12 mouse cellular contexts compared by ENCODE assay signal in genomic region chr12:56520396-56521105, GRCm38 (mm10). TPM values are rescaled to one million over a fixed set of nuclear protein-coding genes. Genes with fewer than 3 reads are reported as not detected.
A peak's percentile ranks its signal among the peaks of the same experiment; 100 is the strongest.
DNase-seq lines count a peak whose midpoint lies in the region; ATAC-seq lines count a peak whose summit lies in the region.
"Had no signal": no experiment of that assay in that cellular context is flagged by ENCODE, and none has a peak within 500 bp of the region (broad histone marks: within the 10 kb centered on the region; RNA-seq: fewer than 3 reads in every experiment).

No protein-coding gene starts in this region.

- peak overlapping the region; percentile 50 for H3K4me2 ChIP-seq in lung, embryonic 16.5 days (ENCODE audit: low read depth, low read length)
- H3K4me2 ChIP-seq in embryonic facial prominence, embryonic 15.5 days (replicated peaks) = no peak overlapping the region
- H3K4me2 ChIP-seq in midbrain, embryonic 11.5 days = peak overlapping the region; percentile 33
- no peak overlapping the region for H3K4me2 ChIP-seq in intestine, embryonic 16.5 days (ENCODE audit: low read depth, low read length)

- no peak overlapping the region for H3K27ac ChIP-seq in heart, embryonic 10.5 days
- H3K27ac ChIP-seq in lung, embryonic 16.5 days (ENCODE audit: low read length) = peak overlapping the region; percentile 79
- no peak overlapping the region for H3K27ac ChIP-seq in embryonic facial prominence, embryonic 15.5 days (replicated peaks)
- no peak overlapping the region for H3K27ac ChIP-seq in midbrain, embryonic 11.5 days (ENCODE audit: low read depth, low read length)
- H3K27ac ChIP-seq in intestine, embryonic 16.5 days (ENCODE audit: low read length) = no peak overlapping the region

- peaks cover 11% of the 10 kb centered on the region; the same call in 1 of the 2 replicates for H3K4me1 ChIP-seq in heart, embryonic 10.5 days
- H3K4me1 ChIP-seq in lung, embryonic 16.5 days (replicated peaks; ENCODE audit: control insufficient read depth, insufficient read depth, low read length) = no peaks in the 10 kb centered on the region
- H3K4me1 ChIP-seq in embryonic facial prominence, embryonic 15.5 days = peaks cover 12% of the 10 kb centered on the region; the same call in 1 of the 2 replicates
- H3K4me1 ChIP-seq in midbrain, embryonic 11.5 days (ENCODE audit: control insufficient read depth, insufficient read depth, low read length) = peaks cover 8% of the 10 kb centered on the region
- H3K4me1 ChIP-seq in intestine, embryonic 16.5 days (ENCODE audit: control insufficient read depth, insufficient read depth, low read length) = no peaks in the 10 kb centered on the region

- no peak for ATAC-seq in lung, embryonic 16.5 days (ENCODE audit: low read depth)
- ATAC-seq in embryonic facial prominence, embryonic 15.5 days (ENCODE audit: insufficient number of reproducible peaks, low FRiP score, low TSS enrichment, low read depth) = no peak
- no peak for ATAC-seq in midbrain, embryonic 11.5 days (ENCODE audit: low FRiP score)
- ATAC-seq in intestine, embryonic 16.5 days = no peak

- H3K27me3 ChIP-seq in heart, embryonic 10.5 days (ENCODE audit: insufficient read depth, poor library complexity, severe bottlenecking) = peaks cover 86% of the 10 kb centered on the region
- H3K27me3 ChIP-seq in lung, embryonic 16.5 days (ENCODE audit: control insufficient read depth, insufficient read depth, low read depth, low read length) = peaks cover 51% of the 10 kb centered on the region
- peaks cover 82% of the 10 kb centered on the region for H3K27me3 ChIP-seq in embryonic facial prominence, embryonic 15.5 days
- H3K27me3 ChIP-seq in midbrain, embryonic 11.5 days (ENCODE audit: control insufficient read depth, insufficient read depth, low read length) = peaks cover 87% of the 10 kb centered on the region
- H3K27me3 ChIP-seq in intestine, embryonic 16.5 days (replicated peaks; ENCODE audit: control insufficient read depth, insufficient read depth, low read length) = peaks cover 67% of the 10 kb centered on the region

- no peaks in the 10 kb centered on the region for H3K9me3 ChIP-seq in heart, embryonic 10.5 days
- H3K9me3 ChIP-seq in lung, embryonic 16.5 days (ENCODE audit: control insufficient read depth, low read length) = no peaks in the 10 kb centered on the region
- H3K9me3 ChIP-seq in embryonic facial prominence, embryonic 15.5 days (replicated peaks) = no peaks in the 10 kb centered on the region
- no peaks in the 10 kb centered on the region for H3K9me3 ChIP-seq in midbrain, embryonic 11.5 days (ENCODE audit: control insufficient read depth, low read length)
- H3K9me3 ChIP-seq in intestine, embryonic 16.5 days (ENCODE audit: control insufficient read depth, low read length) = no peaks in the 10 kb centered on the region; the same call in 1 of the 2 replicates

- H3K36me3 ChIP-seq in heart, embryonic 10.5 days = no peaks in the 10 kb centered on the region
- H3K36me3 ChIP-seq in lung, embryonic 16.5 days (ENCODE audit: control insufficient read depth, insufficient read depth, low read length) = no peaks in the 10 kb centered on the region
- H3K36me3 ChIP-seq in embryonic facial prominence, embryonic 15.5 days = no peaks in the 10 kb centered on the region
- H3K36me3 ChIP-seq in midbrain, embryonic 11.5 days (ENCODE audit: control insufficient read depth, insufficient read depth, low read length) = no peaks in the 10 kb centered on the region
- H3K36me3 ChIP-seq in intestine, embryonic 16.5 days (ENCODE audit: control insufficient read depth, insufficient read depth, low read length) = no peaks in the 10 kb centered on the region

- H3K9ac ChIP-seq in lung, embryonic 16.5 days (ENCODE audit: low read length) = peak overlapping the region; percentile 73
- no peak overlapping the region for H3K9ac ChIP-seq in embryonic facial prominence, embryonic 15.5 days
- peak overlapping the region; percentile 9; the same call in 1 of the 2 replicates for H3K9ac ChIP-seq in midbrain, embryonic 11.5 days (ENCODE audit: low read length)
- H3K9ac ChIP-seq in intestine, embryonic 16.5 days (ENCODE audit: low read depth, low read length) = no peak overlapping the region

- H3K4me3 ChIP-seq in heart, embryonic 10.5 days = peak overlapping the region; percentile 46
- peak overlapping the region; percentile 42 for H3K4me3 ChIP-seq in lung, embryonic 16.5 days (ENCODE audit: low read length)
- 0 out of 2 replicates have a peak overlapping the region, but pooled peaks have one; percentile 7 for H3K4me3 ChIP-seq in embryonic facial prominence, embryonic 15.5 days (replicated peaks)
- H3K4me3 ChIP-seq in midbrain, embryonic 11.5 days (ENCODE audit: low read depth, low read length) = peak overlapping the region; percentile 16; the same call in 1 of the 2 replicates
- H3K4me3 ChIP-seq in intestine, embryonic 16.5 days (ENCODE audit: low read length) = no peak overlapping the region

- DNase-seq in heart, embryonic 10.5 days (ENCODE audit: low spot score) = no peak
- DNase-seq in heart, postnatal 36 days = no peak
- DNase-seq in lung, postnatal 4 days = no peak
- DNase-seq in midbrain, embryonic 11.5 days (ENCODE audit: low spot score, missing footprints) = peak; percentile 95
- no peak for DNase-seq in cerebellum, adult 9-10 months
- DNase-seq: kidney, postnatal 36 days had no signal

- 3% methylated on average over 22 of the region's 22 CpGs for WGBS in heart, embryonic 10.5 days
- WGBS in lung, embryonic 16.5 days = 2% methylated on average over 22 of the region's 22 CpGs
- under 1% methylated on average over 22 of the region's 22 CpGs for WGBS in embryonic facial prominence, embryonic 15.5 days
- WGBS in midbrain, embryonic 11.5 days = under 1% methylated on average over 22 of the region's 22 CpGs
- 2% methylated on average over 22 of the region's 22 CpGs for WGBS in intestine, embryonic 16.5 days

- intact Hi-C loops in heart, postnatal 36 days (cut with DNase I) = no loop called here

RNA-seq across cellular contexts. Expression of gene Nkx2-1, which starts 16.2 kb away (rescaled TPM):
- 1.9 TPM in 1 of 2 replicates, not detected in the other for polyA plus RNA-seq in heart, embryonic 10.5 days (2016; fragmentation: Nextera tagmentation; extraction: Ambion mirVana)
- not detected for total RNA-seq in heart, postnatal 36 days (2021)
- 74.8 and 91.7 TPM in 2 replicates for polyA plus RNA-seq in lung, embryonic 16.5 days (2015; fragmentation: Nextera tagmentation; extraction: Ambion mirVana)
- polyA plus RNA-seq in embryonic facial prominence, embryonic 15.5 days (2015; fragmentation: Nextera tagmentation; extraction: Ambion mirVana) = not detected in 2 replicates
- polyA plus RNA-seq in midbrain, embryonic 11.5 days (2014; fragmentation: Nextera tagmentation; extraction: Ambion mirVana) = 5.6 and 7.0 TPM in 2 replicates
- polyA plus RNA-seq in intestine, embryonic 16.5 days (2015; fragmentation: Nextera tagmentation; extraction: Ambion mirVana) = not detected in 2 replicates
- total RNA-seq: megakaryocyte, adult 5-6 weeks had no signal
- polyA plus RNA-seq: hindbrain, embryonic 16.5 days; stomach, embryonic 14.5 days had no signal

Comparison
In these comparisons a context has a peak if more than half of its experiments do, and no peak if none do; other contexts are left out.
1. H3K4me2 ChIP-seq: peak in lung, embryonic 16.5 days (single experiment) and midbrain, embryonic 11.5 days (single experiment); none in embryonic facial prominence, embryonic 15.5 days (single experiment) and intestine, embryonic 16.5 days (single experiment).
2. H3K9ac ChIP-seq: peak in lung, embryonic 16.5 days (single experiment) and midbrain, embryonic 11.5 days (single experiment); none in embryonic facial prominence, embryonic 15.5 days (single experiment) and intestine, embryonic 16.5 days (single experiment).